Mouse (Mus musculus): ENCODE results near the gene Ear14.

- TF ChIP-seq CTCF (IDR thresholded peaks at IDR 0.05; ENCODE audit: extremely low read depth, insufficient read length, insufficient replicate concordance, low read depth, low read length) (no peak), POLR2A (IDR thresholded peaks at IDR 0.05; ENCODE audit: low read depth, low read length) (no peak)
Observed at GRCm38 (mm10) chr14:51165435-51165834, 37.8 kb upstream of the Ear14 start.
